In the genomic region with DNA sequence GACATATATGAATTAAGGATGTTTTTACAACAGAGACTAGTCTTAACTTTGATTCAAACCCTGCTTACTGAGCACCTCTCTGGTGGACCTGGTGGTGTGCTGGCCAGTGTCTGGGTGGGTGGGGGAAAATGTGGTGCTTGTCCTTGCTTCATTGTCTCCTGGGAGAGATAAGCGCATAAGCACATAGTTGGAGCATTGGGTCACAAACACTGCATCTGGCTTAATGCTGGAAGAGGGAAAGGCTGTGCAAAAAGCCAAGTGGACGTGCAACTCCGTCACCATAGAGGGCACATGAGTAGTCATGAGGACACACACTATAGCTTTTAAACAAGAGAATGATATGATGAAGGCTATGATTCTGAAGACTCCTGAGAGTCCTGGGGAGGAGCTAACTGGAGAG, we compare ENCODE assay signal across 34 mouse cellular contexts. TPM values are rescaled to one million over a fixed set of nuclear protein-coding genes. Genes with fewer than 3 reads are reported as not detected.
DNase-seq lines count a peak whose midpoint lies in the region; ATAC-seq and TF ChIP-seq lines count a peak whose summit lies in the region.
"Had no signal": no experiment of that assay in that cellular context is flagged by ENCODE, and none has a peak within 500 bp of the region (broad histone marks: within the 10 kb centered on the region; RNA-seq: fewer than 3 reads in every experiment).

No protein-coding gene starts in this region.

- no peak overlapping the region; the same call in 1 of the 2 replicates for H3K4me2 ChIP-seq in heart, embryonic 12.5 days
- H3K4me2 ChIP-seq in heart, embryonic 16.5 days (ENCODE audit: low read depth, low read length) = no peak overlapping the region; the same call in 1 of the 2 replicates
- H3K4me2 ChIP-seq in midbrain, postnatal 0 days (ENCODE audit: low read depth, low read length, poor library complexity, severe bottlenecking) = no peak overlapping the region
- H3K4me2 ChIP-seq: forebrain, embryonic 13.5 days; hindbrain, embryonic 13.5 days; limb, embryonic 13.5 days; liver, embryonic 11.5 days; lung, embryonic 15.5 days; midbrain, embryonic 11.5 days; neural tube, embryonic 13.5 days; stomach, embryonic 15.5 days had no signal

- intact Hi-C loops in left cerebral cortex, postnatal 4 days (cut with DNase I) = loop anchor here (10.0 kb wide), 1 partner anchor 137 kb away; no protein-coding TSS in a partner anchor

- H3K27me3 ChIP-seq in heart, embryonic 12.5 days (replicated peaks) = no peaks in the 10 kb centered on the region
- H3K27me3 ChIP-seq in heart, embryonic 16.5 days (ENCODE audit: control insufficient read depth, insufficient read depth, low read length) = no peaks in the 10 kb centered on the region
- peaks cover 22% of the 10 kb centered on the region for H3K27me3 ChIP-seq in midbrain, postnatal 0 days (ENCODE audit: insufficient read depth, low read length)
- no peaks in the 10 kb centered on the region for H3K27me3 ChIP-seq in thymus, adult 2 months (ENCODE audit: control insufficient read depth, insufficient read depth, low read length)
- H3K27me3 ChIP-seq: lung, embryonic 15.5 days; stomach, embryonic 15.5 days had no signal

- TF ChIP-seq CTCF in midbrain, postnatal 0 days (IDR thresholded peaks at IDR 0.05) = no peak
- TF ChIP-seq CTCF in thymus, adult 2 months (IDR thresholded peaks at IDR 0.05; ENCODE audit: borderline replicate concordance, control insufficient read depth, extremely low read depth, insufficient read depth, low read length, poor library complexity) = no peak

- WGBS in heart, embryonic 12.5 days = 34% methylated on average over 3 of the region's 3 CpGs
- WGBS in heart, embryonic 16.5 days = 22% methylated on average over 3 of the region's 3 CpGs
- 88% methylated on average over 3 of the region's 3 CpGs for WGBS in midbrain, postnatal 0 days
- WGBS in thymus, adult 2 months = 84% methylated on average over 3 of the region's 3 CpGs

- H3K36me3 ChIP-seq in heart, embryonic 12.5 days = peaks cover 2% of the 10 kb centered on the region
- no peaks in the 10 kb centered on the region for H3K36me3 ChIP-seq in heart, embryonic 16.5 days (ENCODE audit: control insufficient read depth, insufficient read depth)
- H3K36me3 ChIP-seq in midbrain, postnatal 0 days (ENCODE audit: insufficient read depth, low read length) = no peaks in the 10 kb centered on the region
- H3K36me3 ChIP-seq in thymus, adult 2 months (ENCODE audit: control insufficient read depth, insufficient read depth, low read length) = no peaks in the 10 kb centered on the region
- H3K36me3 ChIP-seq: hindbrain, embryonic 13.5 days; limb, embryonic 13.5 days; lung, embryonic 15.5 days; neural tube, embryonic 13.5 days; stomach, embryonic 15.5 days had no signal

- H3K4me3 ChIP-seq in heart, embryonic 12.5 days = no peak overlapping the region
- no peak overlapping the region for H3K4me3 ChIP-seq in heart, embryonic 16.5 days (ENCODE audit: low read length)
- H3K4me3 ChIP-seq in midbrain, postnatal 0 days (ENCODE audit: low read depth, low read length) = no peak overlapping the region
- no peak overlapping the region for H3K4me3 ChIP-seq in thymus, adult 2 months (ENCODE audit: control insufficient read depth, insufficient read depth, low read length)
- H3K4me3 ChIP-seq: forebrain, embryonic 13.5 days; hindbrain, embryonic 13.5 days; limb, embryonic 13.5 days; lung, embryonic 15.5 days; neural tube, embryonic 13.5 days; stomach, embryonic 15.5 days had no signal

- H3K27ac ChIP-seq in heart, embryonic 12.5 days (ENCODE audit: poor library complexity, severe bottlenecking) = peak overlapping the region; percentile 25; the same call in 1 of the 2 replicates
- H3K27ac ChIP-seq in heart, embryonic 16.5 days (ENCODE audit: low read length) = peak overlapping the region; percentile 69
- H3K27ac ChIP-seq in midbrain, postnatal 0 days (ENCODE audit: low read depth, low read length) = no peak overlapping the region
- no peak overlapping the region for H3K27ac ChIP-seq in thymus, adult 2 months (ENCODE audit: control insufficient read depth, insufficient read depth, low read length)
- H3K27ac ChIP-seq: forebrain, embryonic 13.5 days; hindbrain, embryonic 13.5 days; limb, embryonic 13.5 days; lung, embryonic 15.5 days; neural tube, embryonic 13.5 days; stomach, embryonic 15.5 days had no signal

- no peak for TF ChIP-seq POLR2A in thymus, adult 2 months (IDR thresholded peaks at IDR 0.05; ENCODE audit: control insufficient read depth, extremely low read depth, insufficient read depth, low read length, poor library complexity)

- no peaks in the 10 kb centered on the region for H3K9me3 ChIP-seq in heart, embryonic 12.5 days (replicated peaks)
- no peaks in the 10 kb centered on the region for H3K9me3 ChIP-seq in heart, embryonic 16.5 days (replicated peaks; ENCODE audit: control insufficient read depth, low read length)
- H3K9me3 ChIP-seq in midbrain, postnatal 0 days (ENCODE audit: low read length) = no peaks in the 10 kb centered on the region
- H3K9me3 ChIP-seq: forebrain, embryonic 13.5 days; hindbrain, embryonic 13.5 days; limb, embryonic 13.5 days; lung, embryonic 15.5 days; neural tube, embryonic 13.5 days; stomach, embryonic 15.5 days had no signal

- H3K4me1 ChIP-seq in heart, embryonic 12.5 days (replicated peaks) = peaks cover 34% of the 10 kb centered on the region
- peaks cover 29% of the 10 kb centered on the region for H3K4me1 ChIP-seq in heart, embryonic 16.5 days (ENCODE audit: control insufficient read depth, insufficient read depth, low read length)
- peaks cover 6% of the 10 kb centered on the region; the same call in 1 of the 2 replicates for H3K4me1 ChIP-seq in midbrain, postnatal 0 days (ENCODE audit: insufficient read depth, low read length)
- H3K4me1 ChIP-seq in thymus, adult 2 months (replicated peaks; ENCODE audit: control insufficient read depth, insufficient read depth, low read length) = no peaks in the 10 kb centered on the region

- no peak for ATAC-seq in heart, embryonic 12.5 days (ENCODE audit: insufficient number of reproducible peaks, low FRiP score)
- peak; percentile 41; the same call in 1 of the 2 replicates for ATAC-seq in heart, embryonic 16.5 days (replicated peaks; ENCODE audit: extremely low read depth, insufficient read depth, low FRiP score)
- no peak for ATAC-seq in midbrain, postnatal 0 days (ENCODE audit: low FRiP score)
- ATAC-seq: forebrain, embryonic 13.5 days; intestine, embryonic 16.5 days had no signal

- no peak overlapping the region for H3K9ac ChIP-seq in heart, embryonic 12.5 days
- H3K9ac ChIP-seq in heart, embryonic 16.5 days (ENCODE audit: low read length) = no peak overlapping the region
- no peak overlapping the region for H3K9ac ChIP-seq in midbrain, postnatal 0 days (replicated peaks; ENCODE audit: low read length, poor library complexity, severe bottlenecking)
- H3K9ac ChIP-seq: forebrain, embryonic 13.5 days; hindbrain, embryonic 13.5 days; limb, embryonic 13.5 days; lung, embryonic 15.5 days; neural tube, embryonic 13.5 days; stomach, embryonic 15.5 days had no signal

- peak; percentile 97 for DNase-seq in heart, adult 11 months
- DNase-seq in heart, adult 8-10 months (ENCODE audit: low spot score) = no peak
- peak; percentile 60 for DNase-seq in heart, postnatal 4 days
- DNase-seq in left cerebral cortex, postnatal 4 days = no peak
- DNase-seq in midbrain, postnatal 0 days (ENCODE audit: low spot score) = no peak
- no peak for DNase-seq in thymus, adult 2 months
- DNase-seq: B cell, adult 2 months; cerebellum, adult 8-10 months; cerebellum, postnatal 25 days; kidney, adult 8-10 months; kidney, postnatal 4 days; lung, postnatal 36 days; thymus, postnatal 14 days had no signal

RNA-seq across cellular contexts. Expression of a gene that starts 3.2 kb away (rescaled TPM):
- total RNA-seq in heart, adult 8-10 months (2022) = 10 to 100 TPM; 44.0 to 51.1 (median 48.7) TPM
- 127 and 132 TPM in 2 replicates for polyA plus RNA-seq in heart, embryonic 12.5 days (2016; fragmentation: Nextera tagmentation; extraction: Ambion mirVana)
- 92.1 and 113 TPM in 2 replicates for polyA plus RNA-seq in heart, embryonic 16.5 days (2015; fragmentation: Nextera tagmentation; extraction: Ambion mirVana)
- total RNA-seq in heart, postnatal 4 days (2021) = 100 to 1,000 TPM; 266 to 279 TPM
- total RNA-seq in left cerebral cortex, postnatal 4 days (2021) = 10 to 100 TPM; 50.9 to 55.7 TPM
- 19.5 and 24.6 TPM in 2 replicates for total RNA-seq in midbrain, postnatal 0 days (2014; rRNA removed)
- polyA plus RNA-seq in midbrain, postnatal 0 days (2015; fragmentation: Nextera tagmentation; extraction: Ambion mirVana) = 7.6 and 8.1 TPM in 2 replicates
- 14.0 TPM in 2 replicates for polyA plus RNA-seq in thymus, adult 2 months (2012; rRNA removed)

RNA-seq across cellular contexts. Expression of a gene that starts 21.3 kb away (rescaled TPM):
- total RNA-seq in heart, adult 8-10 months (2022) = not detected
- not detected in 2 replicates for polyA plus RNA-seq in heart, embryonic 12.5 days (2016; fragmentation: Nextera tagmentation; extraction: Ambion mirVana)
- not detected in 2 replicates for polyA plus RNA-seq in heart, embryonic 16.5 days (2015; fragmentation: Nextera tagmentation; extraction: Ambion mirVana)
- not detected for total RNA-seq in heart, postnatal 4 days (2021)
- total RNA-seq in left cerebral cortex, postnatal 4 days (2021) = not detected
- total RNA-seq in midbrain, postnatal 0 days (2014; rRNA removed) = not detected in 2 replicates
- not detected in 2 replicates for polyA plus RNA-seq in midbrain, postnatal 0 days (2015; fragmentation: Nextera tagmentation; extraction: Ambion mirVana)
- not detected in 2 replicates for polyA plus RNA-seq in thymus, adult 2 months (2012; rRNA removed)
- total RNA-seq: adrenal gland, adult 18-20 months; adrenal gland, postnatal 4 days; heart, adult 18-20 months; left cerebral cortex, postnatal 10 days; megakaryocyte, adult 5-6 weeks had no signal
- polyA plus RNA-seq: embryonic facial prominence, embryonic 11.5 days; forebrain, embryonic 13.5 days; hindbrain, embryonic 13.5 days; intestine, embryonic 16.5 days; kidney, postnatal 0 days; limb, embryonic 13.5 days; liver, embryonic 11.5 days; liver, embryonic 16.5 days; lung, embryonic 15.5 days; midbrain, embryonic 11.5 days; neural tube, embryonic 13.5 days; small intestine, adult 2 months; stomach, embryonic 15.5 days; urinary bladder, adult 2 months had no signal

Comparison
In these comparisons a context has a peak if more than half of its experiments do, and no peak if none do; other contexts are left out.
1. DNase-seq: peak in heart, adult 11 months (single experiment) and heart, postnatal 4 days (single experiment); none in heart, adult 8-10 months (single experiment), left cerebral cortex, postnatal 4 days (single experiment), midbrain, postnatal 0 days (single experiment) and thymus, adult 2 months (single experiment).
2. RNA of a gene that starts 3.2 kb away (total RNA-seq): 266 to 279 TPM in heart, postnatal 4 days; 50.9 to 55.7 TPM in left cerebral cortex, postnatal 4 days, 44.0 to 51.1 TPM in heart, adult 8-10 months and 19.5 to 24.6 TPM in midbrain, postnatal 0 days; every median in the first group is over 4 times any median in the second.
3. H3K27ac ChIP-seq: peak in heart, embryonic 12.5 days (single experiment) and heart, embryonic 16.5 days (single experiment); none in midbrain, postnatal 0 days (single experiment) and thymus, adult 2 months (single experiment).